Mouse (Mus musculus): ENCODE data around the gene Lrp4. TPM values are rescaled to one million over a fixed set of nuclear protein-coding genes. Genes with fewer than 3 reads are reported as not detected.

Lrp4 gene
- polyA plus RNA-seq, 1 experiment from 2014 or later: 4.7 TPM

DNA sequence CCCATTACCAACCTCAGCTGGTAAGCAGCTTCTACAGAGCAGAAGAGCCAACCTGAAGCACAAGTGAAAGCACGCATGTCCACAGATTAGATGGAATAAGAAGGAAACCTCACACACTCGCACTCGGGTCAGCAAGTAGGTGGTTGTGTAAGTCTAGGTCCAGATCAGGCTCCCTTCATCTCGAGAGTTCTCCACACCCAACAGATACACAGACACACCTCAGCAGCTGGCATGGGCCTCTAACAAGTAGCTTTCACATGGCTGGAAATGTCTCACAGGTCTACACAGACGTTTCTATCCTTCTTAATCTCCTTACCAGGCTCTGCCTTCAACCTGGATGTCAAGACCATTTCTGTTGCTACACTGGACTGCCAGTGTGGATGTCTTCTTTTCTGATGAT is 16.6 kb upstream of the Lrp4 start:
- Histone ChIP-seq H3K4me3 (ENCODE audit: inconsistent target) (no peak overlapping the region), H3K36me3 (ENCODE audit: inconsistent target) (no peaks in the 10 kb centered on the region), H3K27ac (no peak overlapping the region), H3K79me2 (ENCODE audit: inconsistent target) (no peaks in the 10 kb centered on the region)
- WGBS (ENCODE audit: missing documents): 94% methylated on average over 5 of the region's 5 CpGs

DNA sequence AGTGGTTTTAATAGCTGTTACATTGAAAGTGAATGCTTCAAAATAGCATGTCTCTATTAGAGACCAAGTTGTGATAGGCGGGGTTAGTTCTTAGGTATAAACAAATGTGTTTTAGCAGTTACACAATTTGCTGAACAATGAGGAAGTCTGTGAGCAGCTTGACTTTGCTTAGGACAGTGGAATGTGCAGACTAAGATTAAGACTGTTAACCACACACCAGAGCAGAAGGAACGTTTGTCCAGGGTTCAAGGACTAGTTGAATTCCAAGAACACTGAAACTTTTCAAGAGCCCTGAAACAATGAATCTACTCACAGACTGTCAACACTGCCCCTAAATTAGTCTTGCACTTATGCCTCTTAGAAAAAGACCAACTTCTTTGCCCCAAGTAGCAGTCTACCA is 15.6 kb upstream of the Lrp4 start:
- H3K4me3 ChIP-seq (ENCODE audit: inconsistent target): no peak overlapping the region
- no peak overlapping the region for H3K27ac ChIP-seq
- H3K79me2 ChIP-seq (ENCODE audit: inconsistent target): no peaks in the 10 kb centered on the region
- WGBS (ENCODE audit: missing documents): 26% methylated on average over 2 of the region's 2 CpGs
- no peaks in the 10 kb centered on the region for H3K36me3 ChIP-seq (ENCODE audit: inconsistent target)

- Histone ChIP-seq H3K79me2 (ENCODE audit: inconsistent target) (no peaks in the 10 kb centered on the region), H3K27ac (no peak overlapping the region), H3K36me3 (ENCODE audit: inconsistent target) (no peaks in the 10 kb centered on the region), H3K4me3 (ENCODE audit: inconsistent target) (no peak overlapping the region)
- 89% methylated on average over 1 of the region's 1 CpGs for WGBS (ENCODE audit: missing documents)
These were observed 15.1 kb upstream of the Lrp4 start for GRCm38 (mm10) chr2:91442241-91442640.

- H3K79me2 ChIP-seq (ENCODE audit: inconsistent target): no peaks in the 10 kb centered on the region
- no peaks in the 10 kb centered on the region for H3K36me3 ChIP-seq (ENCODE audit: inconsistent target)
- WGBS (ENCODE audit: missing documents): 6% methylated on average over 19 of the region's 19 CpGs
- peak within 1 kb of the TSS; percentile 67 for H3K4me3 ChIP-seq (ENCODE audit: inconsistent target)
- H3K27ac ChIP-seq: no peak within 1 kb of the TSS
These were observed 12.9 kb upstream of the Lrp4 start, which contains the start of gene 1110051M20Rik for GRCm38 (mm10) chr2:91444286-91444892. Gene 1110051M20Rik, minus strand, starts transcription at chr2:91444704.

DNA sequence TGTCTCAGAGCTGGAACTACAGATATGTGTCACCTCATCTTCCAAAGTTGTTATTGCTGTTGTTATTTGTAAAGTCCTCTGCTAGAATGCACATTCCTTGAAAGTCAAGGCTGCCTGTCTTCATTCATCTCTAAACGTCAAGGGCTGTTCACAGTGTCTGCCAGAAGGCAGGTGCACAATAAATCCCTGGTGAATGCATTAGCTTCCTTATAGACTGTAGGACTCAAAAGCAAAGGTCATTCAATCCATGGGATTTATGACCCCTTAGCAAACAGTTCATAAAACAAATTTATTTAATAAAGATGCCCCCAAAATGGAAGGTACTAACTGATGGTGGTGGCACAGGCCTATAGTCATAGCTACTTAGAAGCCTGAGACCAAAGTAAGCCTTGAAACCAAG is 7.6 kb upstream of the Lrp4 start:
- Histone ChIP-seq H3K27ac (no peak overlapping the region), H3K36me3 (ENCODE audit: inconsistent target) (no peaks in the 10 kb centered on the region), H3K79me2 (ENCODE audit: inconsistent target) (no peaks in the 10 kb centered on the region), H3K4me3 (ENCODE audit: inconsistent target) (no peak overlapping the region)
- WGBS (ENCODE audit: missing documents): 93% methylated on average over 1 of the region's 1 CpGs

- H3K4me3 ChIP-seq (ENCODE audit: inconsistent target): no peak overlapping the region
- 91% methylated on average over 8 of the region's 9 CpGs for WGBS (ENCODE audit: missing documents)
- H3K36me3 ChIP-seq (ENCODE audit: inconsistent target): no peaks in the 10 kb centered on the region
- no peak overlapping the region for H3K27ac ChIP-seq
- no peaks in the 10 kb centered on the region for H3K79me2 ChIP-seq (ENCODE audit: inconsistent target)
These were observed 7.0 kb upstream of the Lrp4 start for GRCm38 (mm10) chr2:91450316-91450715.

DNA sequence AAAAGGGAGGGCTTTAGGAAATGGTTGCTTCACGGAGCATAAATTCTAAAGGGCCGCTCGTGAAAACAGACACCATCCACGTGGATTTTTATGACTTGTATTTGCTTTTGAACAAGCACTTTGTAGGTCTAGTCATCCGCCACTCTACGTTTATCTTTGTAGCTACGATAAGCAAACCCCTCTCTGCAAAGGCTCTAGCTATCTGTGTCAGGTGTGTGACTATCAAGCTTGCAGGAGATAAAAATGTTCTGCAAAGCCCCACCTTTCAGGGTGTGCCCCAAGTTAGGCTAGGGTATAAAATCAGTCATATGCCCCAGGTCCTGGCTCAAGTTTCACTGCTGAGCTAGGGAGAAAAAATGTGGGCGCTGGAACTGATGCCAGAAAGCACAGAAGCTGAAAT is 4.7 kb upstream of the Lrp4 start:
- Histone ChIP-seq H3K27ac (no peak overlapping the region), H3K36me3 (ENCODE audit: inconsistent target) (no peaks in the 10 kb centered on the region), H3K4me3 (ENCODE audit: inconsistent target) (no peak overlapping the region), H3K79me2 (ENCODE audit: inconsistent target) (no peaks in the 10 kb centered on the region)
- 89% methylated on average over 8 of the region's 8 CpGs for WGBS (ENCODE audit: missing documents)

- no peaks in the 10 kb centered on the region for H3K36me3 ChIP-seq (ENCODE audit: inconsistent target)
- 65% methylated on average over 8 of the region's 9 CpGs for WGBS (ENCODE audit: missing documents)
These were observed 3.9 kb upstream of the Lrp4 start for GRCm38 (mm10) chr2:91453231-91454075.

GRCm38 (mm10) chr2:91454434-91454833 is 2.9 kb upstream of the Lrp4 start:
- no peaks in the 10 kb centered on the region for H3K36me3 ChIP-seq (ENCODE audit: inconsistent target)
- H3K27ac ChIP-seq: no peak overlapping the region
- WGBS (ENCODE audit: missing documents): 97% methylated on average over 3 of the region's 3 CpGs
- H3K4me3 ChIP-seq (ENCODE audit: inconsistent target): no peak overlapping the region
- H3K79me2 ChIP-seq (ENCODE audit: inconsistent target): no peaks in the 10 kb centered on the region

More at GRCm38 (mm10) chr2:91453231-91454075, 3.9 kb upstream of the Lrp4 start:
- no peak overlapping the region for H3K27ac ChIP-seq
- no peak overlapping the region for H3K4me3 ChIP-seq (ENCODE audit: inconsistent target)
- H3K79me2 ChIP-seq (ENCODE audit: inconsistent target): no peaks in the 10 kb centered on the region

- Histone ChIP-seq H3K79me2 (ENCODE audit: inconsistent target) (no peaks in the 10 kb centered on the region), H3K36me3 (ENCODE audit: inconsistent target) (no peaks in the 10 kb centered on the region), H3K4me3 (ENCODE audit: inconsistent target) (no peak overlapping the region), H3K27ac (no peak overlapping the region)
- 9% methylated on average over 4 of the region's 4 CpGs for WGBS (ENCODE audit: missing documents)
These were observed 1.5 kb upstream of the Lrp4 start for GRCm38 (mm10) chr2:91455826-91456225.

DNA sequence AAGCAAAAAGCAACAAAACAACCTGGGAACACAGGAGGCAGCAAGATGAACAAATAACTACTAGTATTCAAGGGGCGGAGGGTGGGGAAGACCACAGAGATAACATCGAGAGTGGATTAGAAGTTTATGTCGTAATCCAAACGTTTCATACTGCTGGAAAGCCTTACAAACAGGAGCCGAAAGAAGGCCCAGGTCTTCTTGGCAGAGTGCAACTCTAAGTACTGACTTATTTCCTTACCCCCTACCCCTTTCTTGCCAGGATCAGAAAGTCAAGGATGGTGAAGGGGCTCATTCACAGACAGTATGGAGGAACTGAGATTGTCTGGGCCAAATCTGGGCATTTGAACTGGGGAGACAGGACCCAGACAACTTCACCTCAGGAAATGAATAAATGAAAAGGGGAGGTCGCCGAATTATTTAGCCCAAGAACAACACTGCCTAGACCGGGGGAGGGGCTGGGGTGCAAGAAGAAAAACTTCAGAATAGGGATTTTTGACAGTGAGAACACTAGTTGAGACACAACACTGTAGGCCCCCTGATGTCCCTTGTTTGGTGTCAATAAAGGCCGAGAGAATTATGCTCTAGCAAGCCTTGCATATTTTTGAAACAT is 715 bp upstream of the Lrp4 start:
- no peaks in the 10 kb centered on the region for H3K36me3 ChIP-seq (ENCODE audit: inconsistent target)
- no peak overlapping the region for H3K4me3 ChIP-seq (ENCODE audit: inconsistent target)
- WGBS (ENCODE audit: missing documents): 77% methylated on average over 9 of the region's 9 CpGs
- H3K27ac ChIP-seq: no peak overlapping the region
- no peaks in the 10 kb centered on the region for H3K79me2 ChIP-seq (ENCODE audit: inconsistent target)

GRCm38 (mm10) chr2:91457656-91458251 is 443 bp downstream of the Lrp4 start:
- Histone ChIP-seq H3K27ac (no peak overlapping the region), H3K79me2 (ENCODE audit: inconsistent target) (no peaks in the 10 kb centered on the region), H3K36me3 (ENCODE audit: inconsistent target) (no peaks in the 10 kb centered on the region), H3K4me3 (ENCODE audit: inconsistent target) (peak overlapping the region; percentile 12; the same call in 1 of the 2 replicates)
- under 1% methylated on average over 44 of the region's 45 CpGs for WGBS (ENCODE audit: missing documents)

DNA sequence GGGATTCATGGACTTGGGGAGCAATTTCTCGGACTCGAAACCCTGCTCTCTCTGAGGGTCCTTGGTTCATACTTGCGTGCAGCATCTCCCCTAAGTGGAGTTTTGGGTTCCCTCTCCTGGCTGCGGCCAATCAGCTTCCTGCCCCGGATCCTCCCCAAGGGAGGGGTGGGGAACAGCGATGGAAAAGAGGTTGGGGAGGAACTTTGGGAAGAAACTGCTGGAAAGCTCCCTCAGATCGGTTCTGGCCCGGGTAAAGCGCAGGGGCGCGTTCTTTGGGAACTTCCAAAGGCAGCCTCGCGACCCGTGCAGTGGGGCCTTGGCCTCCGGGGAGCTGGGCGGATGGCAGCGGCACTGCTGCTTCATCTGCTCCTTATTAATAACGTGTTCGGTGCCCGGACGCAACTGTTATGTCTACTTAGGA is 951 bp downstream of the Lrp4 start:
- under 1% methylated on average over 21 of the region's 21 CpGs for WGBS (ENCODE audit: missing documents)
- Histone ChIP-seq H3K79me2 (ENCODE audit: inconsistent target) (no peaks in the 10 kb centered on the region), H3K27ac (no peak overlapping the region), H3K36me3 (ENCODE audit: inconsistent target) (no peaks in the 10 kb centered on the region), H3K4me3 (ENCODE audit: inconsistent target) (peak overlapping the region; percentile 12; the same call in 1 of the 2 replicates)

- Histone ChIP-seq H3K27ac (no peak overlapping the region), H3K36me3 (ENCODE audit: inconsistent target) (no peaks in the 10 kb centered on the region), H3K79me2 (ENCODE audit: inconsistent target) (no peaks in the 10 kb centered on the region), H3K4me3 (ENCODE audit: inconsistent target) (peak overlapping the region; percentile 12; the same call in 1 of the 2 replicates)
- WGBS (ENCODE audit: missing documents): under 1% methylated on average over 32 of the region's 32 CpGs
These were observed 1.5 kb downstream of the Lrp4 start for GRCm38 (mm10) chr2:91458673-91459391.

Data from macrophage (primary cell).